Mouse (Mus musculus): ENCODE results near the gene Casp8ap2.

GRCm38 (mm10) chr4:32665843-32666242 is 50.6 kb downstream of the Casp8ap2 start:
- TF ChIP-seq CTCF (IDR thresholded peaks at IDR 0.05) (no peak), EP300 (IDR thresholded peaks at IDR 0.05; ENCODE audit: insufficient read depth, low read depth, low read length) (no peak)
